ENCODE assay signal across 18 mouse cellular contexts in the genomic region with DNA sequence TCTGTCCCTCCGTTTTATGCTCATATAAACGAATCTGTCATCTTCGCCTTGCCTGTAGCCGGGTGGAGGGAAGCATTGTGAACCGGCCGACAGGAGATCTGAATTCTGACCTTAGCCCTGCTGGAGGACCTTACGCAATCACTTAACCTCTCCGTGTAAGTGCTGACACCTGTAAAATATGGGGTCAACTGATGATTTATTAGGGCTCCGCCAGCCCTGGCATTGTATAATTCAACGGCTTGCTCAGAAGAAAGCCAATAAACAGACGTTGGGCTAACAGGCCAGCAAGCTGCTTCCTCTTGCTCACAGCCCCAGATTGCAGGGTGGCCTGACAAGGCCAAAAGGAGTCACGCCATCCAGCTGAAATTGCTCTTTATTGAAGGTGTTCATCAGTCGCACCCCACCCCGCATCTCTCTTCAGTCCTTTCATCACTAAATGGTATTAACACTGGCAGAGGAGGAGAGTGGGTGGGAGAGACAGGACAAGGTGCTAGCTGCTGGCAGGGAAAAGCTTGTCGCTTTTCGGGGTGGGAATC.
DNase-seq lines count a peak whose midpoint lies in the region; ATAC-seq and TF ChIP-seq lines count a peak whose summit lies in the region.
"Had no signal": no experiment of that assay in that cellular context is flagged by ENCODE, and none has a peak within 500 bp of the region (broad histone marks: within the 10 kb centered on the region; RNA-seq: fewer than 3 reads in every experiment).

No protein-coding gene starts in this region.

- H3K9me3 ChIP-seq in hindbrain, embryonic 13.5 days = no peaks in the 10 kb centered on the region
- H3K9me3 ChIP-seq in hindbrain, embryonic 14.5 days (ENCODE audit: control insufficient read depth, low read length) = no peaks in the 10 kb centered on the region
- no peaks in the 10 kb centered on the region for H3K9me3 ChIP-seq in intestine, postnatal 0 days (ENCODE audit: control insufficient read depth)
- H3K9me3 ChIP-seq in midbrain, postnatal 0 days (ENCODE audit: low read length) = no peaks in the 10 kb centered on the region
- H3K9me3 ChIP-seq: embryonic facial prominence, embryonic 13.5 days; limb, embryonic 15.5 days; midbrain, embryonic 12.5 days; stomach, embryonic 15.5 days had no signal

- ATAC-seq in hindbrain, embryonic 13.5 days (ENCODE audit: low FRiP score) = peak; percentile 15; the same call in 1 of the 2 replicates
- no peak for ATAC-seq in hindbrain, embryonic 14.5 days (ENCODE audit: low FRiP score)
- ATAC-seq in intestine, postnatal 0 days = peak; percentile 70
- no peak for ATAC-seq in midbrain, postnatal 0 days (ENCODE audit: low FRiP score)

- H3K4me3 ChIP-seq in hindbrain, embryonic 13.5 days = no peak overlapping the region
- H3K4me3 ChIP-seq in hindbrain, embryonic 14.5 days (replicated peaks; ENCODE audit: low read length) = no peak overlapping the region
- H3K4me3 ChIP-seq in intestine, postnatal 0 days (ENCODE audit: low read depth, low read length) = no peak overlapping the region
- H3K4me3 ChIP-seq in midbrain, postnatal 0 days (ENCODE audit: low read depth, low read length) = no peak overlapping the region
- H3K4me3 ChIP-seq: embryonic facial prominence, embryonic 13.5 days; left cerebral cortex, adult 2 months; limb, embryonic 15.5 days; midbrain, embryonic 12.5 days; stomach, embryonic 15.5 days had no signal

- no peaks in the 10 kb centered on the region for H3K27me3 ChIP-seq in hindbrain, embryonic 13.5 days
- no peaks in the 10 kb centered on the region for H3K27me3 ChIP-seq in hindbrain, embryonic 14.5 days (ENCODE audit: control insufficient read depth, insufficient read depth, low read length)
- H3K27me3 ChIP-seq in intestine, postnatal 0 days (replicated peaks; ENCODE audit: control insufficient read depth, insufficient read depth, low read length) = no peaks in the 10 kb centered on the region
- H3K27me3 ChIP-seq in midbrain, postnatal 0 days (ENCODE audit: insufficient read depth, low read length) = no peaks in the 10 kb centered on the region
- H3K27me3 ChIP-seq: embryonic facial prominence, embryonic 13.5 days; limb, embryonic 15.5 days; midbrain, embryonic 12.5 days; stomach, embryonic 15.5 days had no signal

- 47% methylated on average over 16 of the region's 16 CpGs for WGBS in hindbrain, embryonic 13.5 days
- 48% methylated on average over 16 of the region's 16 CpGs for WGBS in hindbrain, embryonic 14.5 days
- WGBS in intestine, postnatal 0 days = 14% methylated on average over 16 of the region's 16 CpGs
- 87% methylated on average over 16 of the region's 16 CpGs for WGBS in midbrain, postnatal 0 days

- H3K36me3 ChIP-seq in hindbrain, embryonic 13.5 days = no peaks in the 10 kb centered on the region
- no peaks in the 10 kb centered on the region for H3K36me3 ChIP-seq in hindbrain, embryonic 14.5 days (replicated peaks; ENCODE audit: control insufficient read depth, insufficient read depth)
- H3K36me3 ChIP-seq in intestine, postnatal 0 days (ENCODE audit: control insufficient read depth, insufficient read depth) = no peaks in the 10 kb centered on the region
- H3K36me3 ChIP-seq in midbrain, postnatal 0 days (ENCODE audit: insufficient read depth, low read length) = no peaks in the 10 kb centered on the region
- H3K36me3 ChIP-seq: embryonic facial prominence, embryonic 13.5 days; limb, embryonic 15.5 days; midbrain, embryonic 12.5 days; stomach, embryonic 15.5 days had no signal

- H3K4me1 ChIP-seq in hindbrain, embryonic 13.5 days (replicated peaks) = peaks cover 9% of the 10 kb centered on the region; the same call in 1 of the 2 replicates
- no peaks in the 10 kb centered on the region; the same call in 1 of the 2 replicates for H3K4me1 ChIP-seq in hindbrain, embryonic 14.5 days (replicated peaks; ENCODE audit: control insufficient read depth, insufficient read depth, low read length)
- H3K4me1 ChIP-seq in intestine, postnatal 0 days (replicated peaks; ENCODE audit: control insufficient read depth, insufficient read depth, low read length) = no peaks in the 10 kb centered on the region
- no peaks in the 10 kb centered on the region for H3K4me1 ChIP-seq in midbrain, postnatal 0 days (ENCODE audit: insufficient read depth, low read length)
- H3K4me1 ChIP-seq: embryonic facial prominence, embryonic 13.5 days; limb, embryonic 15.5 days; midbrain, embryonic 12.5 days; stomach, embryonic 15.5 days had no signal

- TF ChIP-seq CTCF in intestine, postnatal 0 days (IDR thresholded peaks at IDR 0.05; ENCODE audit: low read depth) = no peak
- TF ChIP-seq CTCF in midbrain, postnatal 0 days (IDR thresholded peaks at IDR 0.05) = no peak

- no peak overlapping the region for H3K9ac ChIP-seq in hindbrain, embryonic 13.5 days
- no peak overlapping the region for H3K9ac ChIP-seq in hindbrain, embryonic 14.5 days
- H3K9ac ChIP-seq in intestine, postnatal 0 days (ENCODE audit: low read depth, low read length) = no peak overlapping the region
- no peak overlapping the region for H3K9ac ChIP-seq in midbrain, postnatal 0 days (replicated peaks; ENCODE audit: low read length, poor library complexity, severe bottlenecking)
- H3K9ac ChIP-seq: embryonic facial prominence, embryonic 13.5 days; limb, embryonic 15.5 days; midbrain, embryonic 12.5 days; stomach, embryonic 15.5 days had no signal

- no peak overlapping the region for H3K27ac ChIP-seq in hindbrain, embryonic 13.5 days
- no peak overlapping the region for H3K27ac ChIP-seq in hindbrain, embryonic 14.5 days
- H3K27ac ChIP-seq in intestine, postnatal 0 days (ENCODE audit: low read depth, low read length) = no peak overlapping the region
- H3K27ac ChIP-seq in midbrain, postnatal 0 days (ENCODE audit: low read depth, low read length) = no peak overlapping the region
- H3K27ac ChIP-seq: embryonic facial prominence, embryonic 13.5 days; left cerebral cortex, adult 2 months; limb, embryonic 15.5 days; midbrain, embryonic 12.5 days; stomach, embryonic 15.5 days had no signal

- no peak for DNase-seq in hindbrain, embryonic 14.5 days (ENCODE audit: low spot score)
- DNase-seq in testis, postnatal 10 days (ENCODE audit: low spot score) = peak; percentile 25
- DNase-seq in testis, postnatal 14 days (ENCODE audit: low spot score) = no peak
- no peak for DNase-seq in midbrain, postnatal 0 days (ENCODE audit: low spot score)
- no peak for DNase-seq in thymus, postnatal 4 days
- no peak for DNase-seq in adrenal gland, postnatal 25 days
- DNase-seq: adrenal gland, adult 8-10 months; B cell, adult 2 months; cerebellum, adult 8-10 months; heart, adult 18-20 months; heart, postnatal 10 days had no signal

- no peak overlapping the region for H3K4me2 ChIP-seq in hindbrain, embryonic 13.5 days
- no peak overlapping the region for H3K4me2 ChIP-seq in hindbrain, embryonic 14.5 days (replicated peaks)
- no peak overlapping the region for H3K4me2 ChIP-seq in intestine, postnatal 0 days (replicated peaks; ENCODE audit: low read depth)
- H3K4me2 ChIP-seq in midbrain, postnatal 0 days (ENCODE audit: low read depth, low read length, poor library complexity, severe bottlenecking) = no peak overlapping the region
- H3K4me2 ChIP-seq: embryonic facial prominence, embryonic 13.5 days; limb, embryonic 15.5 days; midbrain, embryonic 12.5 days; stomach, embryonic 15.5 days had no signal

Comparison
In these comparisons a context has a peak if more than half of its experiments do, and no peak if none do; other contexts are left out.
1. ATAC-seq: peak in hindbrain, embryonic 13.5 days (single experiment) and intestine, postnatal 0 days (single experiment); none in hindbrain, embryonic 14.5 days (single experiment) and midbrain, postnatal 0 days (single experiment).